Mouse (Mus musculus) limb, embryonic 12.5 days (tissue): Measurements from ENCODE around the gene Abl2. TPM values are rescaled to one million over a fixed set of nuclear protein-coding genes. Genes with fewer than 3 reads are reported as not detected.

ENCODE experiments used
- polyA plus RNA-seq: library from polyadenylated mRNA; unstranded; fragments of >200 nt; fragmentation: Nextera tagmentation; extraction: Ambion mirVana; gene quantifications from 2 replicates; pipeline ENCODE4 v1.2.1, GENCODE M21; 2016

Gene Abl2
- polyA plus RNA-seq, 1 experiment from 2014 or later, result 6.0 TPM

Other genes starting within 250 kb of the Abl2 start
- not detected in 2 replicates for gene Nphs2, start 248.1 kb upstream of the Abl2 start, polyA plus RNA-seq
- 862 and 893 TPM in 2 replicates for gene Gm2000, start 192.7 kb upstream of the Abl2 start, polyA plus RNA-seq
- 0.30 and 0.55 TPM in 2 replicates for gene Axdnd1, start 137.6 kb upstream of the Abl2 start, polyA plus RNA-seq
- gene Soat1, start 84.5 kb upstream of the Abl2 start, polyA plus RNA-seq, result 29.7 and 36.2 TPM in 2 replicates
- gene Gm10031, start 34.8 kb upstream of the Abl2 start, polyA plus RNA-seq, result 0.33 and 0.59 TPM in 2 replicates
- gene Tor3a, start 115.6 kb downstream of the Abl2 start, polyA plus RNA-seq, result 7.9 and 8.3 TPM in 2 replicates
- 24.3 and 25.6 TPM in 2 replicates for gene Fam20b, start 160.3 kb downstream of the Abl2 start, polyA plus RNA-seq